Mouse (Mus musculus): ENCODE results near the gene Slc38a11.

- TF ChIP-seq CTCF (IDR thresholded peaks at IDR 0.05; ENCODE audit: borderline replicate concordance, control insufficient read depth, extremely low read depth, insufficient read depth, low read length, poor library complexity) (no peak), POLR2A (IDR thresholded peaks at IDR 0.05; ENCODE audit: control insufficient read depth, extremely low read depth, insufficient read depth, low read length, poor library complexity) (no peak)
These were observed 67.3 kb downstream of the Slc38a11 start for GRCm38 (mm10) chr2:65296541-65296940.

Data from thymus, adult 2 months (tissue).